Mouse (Mus musculus) bone marrow macrophage, adult 2 months (primary cell): ENCODE results near the gene Slc8a1. TPM values are rescaled to one million over a fixed set of nuclear protein-coding genes. Genes with fewer than 3 reads are reported as not detected.
A peak's percentile ranks its signal among the peaks of the same experiment; 100 is the strongest.

Experiments
- H3K27ac ChIP-seq: 2 replicates; pipeline ENCODE4 v1.5.1; 2012; ENCODE audit warnings: low read depth, low read length; ENCODE audit not compliant: insufficient read depth
- H3K4me1 ChIP-seq: 2 replicates; pipeline ENCODE4 v1.6.1; 2012; ENCODE audit warnings: low read length; ENCODE audit not compliant: control insufficient read depth, insufficient read depth
- H3K4me3 ChIP-seq: 2 replicates; pipeline ENCODE4 v1.5.1; 2012; ENCODE audit warnings: mild to moderate bottlenecking, low read length, moderate library complexity; ENCODE audit not compliant: insufficient read depth
- CTCF ChIP-seq: IDR thresholded peaks from 2 replicates; pipeline ENCODE4 v1.5.1; 2012; ENCODE audit warnings: low read depth, mild to moderate bottlenecking, low read length, moderate library complexity
- POLR2A ChIP-seq: IDR thresholded peaks from 2 replicates; pipeline ENCODE4 v1.6.1; 2012; ENCODE audit warnings: mild to moderate bottlenecking, low read depth, low read length, borderline replicate concordance
- polyA plus RNA-seq: library from polyadenylated mRNA; stranded (reverse); fragments of >200 nt; gene quantifications from 2 replicates; pipeline ENCODE4 v1.2.4, GENCODE M21; 2012; ENCODE audit not compliant: missing spikeins, insufficient read depth, insufficient read length

Gene Slc8a1
- polyA plus RNA-seq, 1 experiment: 46.2 TPM

DNA sequence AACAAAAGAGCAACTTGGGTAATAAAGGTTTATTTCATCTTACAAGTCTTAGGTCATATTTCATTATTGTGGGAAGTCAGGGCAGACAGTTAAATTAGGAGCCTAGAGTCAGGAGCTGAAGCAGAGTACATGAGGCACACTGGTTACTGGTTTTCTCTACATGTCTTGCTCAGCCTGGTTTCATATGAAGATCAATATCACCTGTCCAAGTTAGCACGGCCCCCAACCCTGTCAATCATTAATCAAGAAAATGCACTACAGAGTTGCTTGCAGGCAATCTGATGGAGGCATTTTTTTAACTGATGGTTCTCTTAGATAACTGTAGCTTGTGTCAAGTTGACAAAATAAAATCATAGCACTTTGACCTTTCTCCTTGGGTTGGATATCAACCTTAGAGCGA is 2.6 kb downstream of the Slc8a1 start:
- no peak overlapping the region for H3K4me3 ChIP-seq
- TF ChIP-seq CTCF (no peak), POLR2A (no peak)
- no peaks in the 10 kb centered on the region for H3K4me1 ChIP-seq
- no peak overlapping the region for H3K27ac ChIP-seq

DNA sequence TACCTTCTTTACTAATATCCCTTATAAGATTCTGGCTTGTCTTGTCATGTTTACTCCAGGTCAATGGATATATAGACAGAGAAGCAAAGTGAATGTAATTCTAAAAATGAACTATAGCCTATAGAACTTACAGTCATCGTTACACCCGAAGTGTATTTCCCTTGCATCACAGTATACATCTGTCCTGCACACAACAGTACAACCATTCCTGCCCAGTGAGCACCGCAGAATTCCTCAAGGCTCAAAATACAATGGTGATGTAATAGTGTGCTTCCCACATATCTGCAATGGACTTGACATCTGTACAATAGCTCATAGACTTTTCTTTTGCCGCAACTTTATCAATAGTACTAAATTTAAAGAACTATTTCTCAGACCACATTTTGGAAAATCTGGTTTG is 8.3 kb downstream of the Slc8a1 start:
- Histone ChIP-seq H3K27ac (no peak overlapping the region), H3K4me1 (no peaks in the 10 kb centered on the region), H3K4me3 (no peak overlapping the region)
- no peak for TF ChIP-seq POLR2A
- TF ChIP-seq CTCF: no peak

DNA sequence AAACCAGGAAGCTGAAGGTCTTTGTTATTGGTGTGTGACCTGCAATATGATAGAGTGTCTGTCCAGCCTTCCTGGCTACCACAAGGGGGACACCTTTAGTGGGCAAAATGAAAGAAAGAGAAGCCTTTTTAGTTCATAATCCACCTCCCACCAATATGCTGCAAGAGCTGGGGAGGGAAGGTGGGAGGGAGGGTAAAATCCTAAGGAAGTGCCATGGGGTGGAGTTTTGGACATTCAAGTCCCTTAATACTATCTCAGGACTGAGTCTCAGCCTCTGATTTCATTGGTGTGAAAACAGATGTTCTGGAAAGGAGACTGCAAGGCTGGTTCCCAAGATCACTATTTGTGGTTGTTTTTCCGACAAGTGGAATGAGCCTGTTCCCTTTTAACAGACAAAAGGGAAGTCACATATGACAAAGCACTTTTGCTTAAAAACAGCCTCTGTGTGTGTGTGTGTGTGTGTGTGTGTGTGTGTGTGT is 25.9 kb downstream of the Slc8a1 start:
- TF ChIP-seq POLR2A (no peak), CTCF (no peak)
- H3K4me1 ChIP-seq: peaks cover 8% of the 10 kb centered on the region
- H3K27ac ChIP-seq: peak overlapping the region; percentile 88
- no peak overlapping the region for H3K4me3 ChIP-seq

DNA sequence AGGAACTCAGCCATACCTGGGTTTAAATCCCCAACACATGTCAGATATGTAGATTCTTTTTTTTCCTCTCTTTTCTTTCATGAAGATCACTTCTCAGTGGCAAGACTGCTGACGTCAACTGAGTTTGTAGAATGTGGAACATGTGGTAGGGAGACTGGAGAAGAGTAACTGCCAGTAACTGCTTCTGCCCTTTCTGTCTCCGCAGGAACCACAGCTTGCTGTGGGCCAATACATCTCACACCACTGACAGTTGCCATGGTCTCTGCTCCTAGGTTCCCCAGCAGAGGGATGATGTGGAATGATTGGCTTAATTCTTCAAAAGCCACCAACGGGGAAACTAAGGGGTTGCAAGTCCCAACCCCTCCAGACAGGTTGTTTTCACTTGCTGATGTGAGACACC is 33.4 kb downstream of the Slc8a1 start:
- TF ChIP-seq POLR2A (no peak), CTCF (no peak)
- H3K4me3 ChIP-seq: no peak overlapping the region
- H3K4me1 ChIP-seq: peaks cover 31% of the 10 kb centered on the region
- H3K27ac ChIP-seq: no peak overlapping the region

DNA sequence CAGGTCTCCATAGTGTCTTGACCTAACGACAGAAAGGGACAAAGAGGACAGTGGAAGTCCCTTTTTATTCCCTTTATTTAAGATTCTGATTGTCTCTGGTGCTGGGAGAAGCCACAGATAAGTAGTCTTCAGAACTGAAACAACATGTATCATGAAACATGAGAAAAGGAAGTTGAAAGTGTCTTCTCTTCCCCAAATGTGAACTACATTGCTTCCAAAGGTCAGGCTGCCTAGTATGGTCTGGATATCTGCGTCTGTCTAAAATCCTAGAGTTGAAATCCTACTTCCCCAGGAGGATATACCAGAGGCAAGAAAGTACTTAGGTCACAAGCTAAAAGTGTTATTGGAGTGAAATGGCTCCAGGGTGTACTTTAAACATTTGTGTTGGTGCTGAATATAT is 34.9 kb downstream of the Slc8a1 start:
- H3K4me3 ChIP-seq: no peak overlapping the region

DNA sequence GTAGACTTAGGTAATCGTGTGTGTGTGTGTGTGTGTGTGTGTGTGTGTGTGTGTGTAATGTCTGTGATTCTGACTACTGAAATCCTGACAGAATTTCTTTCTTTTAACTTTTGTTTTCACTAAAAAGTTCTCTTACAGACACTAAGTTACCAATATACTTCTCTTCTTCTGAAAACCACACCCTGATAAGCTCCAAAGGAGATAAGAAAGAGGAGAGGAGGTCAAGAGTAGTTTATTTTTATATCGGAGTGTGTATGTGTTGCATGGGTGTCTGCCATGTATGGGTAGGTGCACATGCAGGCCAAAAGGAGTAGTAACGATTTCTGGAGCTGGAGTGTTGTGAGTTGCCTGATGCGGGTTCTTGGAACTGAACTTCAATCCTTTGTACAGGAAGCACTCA is 36.5 kb downstream of the Slc8a1 start:
- Histone ChIP-seq H3K4me1 (peaks cover 32% of the 10 kb centered on the region), H3K4me3 (no peak overlapping the region), H3K27ac (no peak overlapping the region)
- no peak for TF ChIP-seq POLR2A

More for the DNA sequence above, 34.9 kb downstream of the Slc8a1 start:
- peaks cover 31% of the 10 kb centered on the region for H3K4me1 ChIP-seq
- H3K27ac ChIP-seq: peak overlapping the region; percentile 76
- TF ChIP-seq CTCF (no peak), POLR2A (no peak)

DNA sequence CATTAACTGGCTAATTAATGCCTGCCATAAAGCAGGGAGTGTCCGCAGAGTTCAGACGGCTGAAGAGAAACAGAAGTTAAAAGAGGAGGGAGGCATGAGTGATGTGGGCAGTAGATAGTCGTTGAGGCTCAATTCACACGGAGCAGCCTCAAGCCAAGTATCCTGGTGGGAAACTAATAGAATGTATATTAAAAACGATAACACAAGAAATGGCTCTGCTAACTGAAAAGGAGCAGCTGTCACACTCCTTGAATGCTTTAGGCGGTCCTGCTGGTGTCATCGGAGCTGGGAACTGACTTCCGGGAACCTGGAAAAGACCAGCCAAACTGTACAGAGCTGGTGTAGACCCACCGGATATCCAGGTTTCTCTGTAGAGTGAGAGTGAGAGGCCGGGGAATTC is 39.4 kb downstream of the Slc8a1 start:
- Histone ChIP-seq H3K27ac (no peak overlapping the region), H3K4me3 (no peak overlapping the region), H3K4me1 (peaks cover 10% of the 10 kb centered on the region)
- TF ChIP-seq CTCF: no peak
- TF ChIP-seq POLR2A: no peak

DNA sequence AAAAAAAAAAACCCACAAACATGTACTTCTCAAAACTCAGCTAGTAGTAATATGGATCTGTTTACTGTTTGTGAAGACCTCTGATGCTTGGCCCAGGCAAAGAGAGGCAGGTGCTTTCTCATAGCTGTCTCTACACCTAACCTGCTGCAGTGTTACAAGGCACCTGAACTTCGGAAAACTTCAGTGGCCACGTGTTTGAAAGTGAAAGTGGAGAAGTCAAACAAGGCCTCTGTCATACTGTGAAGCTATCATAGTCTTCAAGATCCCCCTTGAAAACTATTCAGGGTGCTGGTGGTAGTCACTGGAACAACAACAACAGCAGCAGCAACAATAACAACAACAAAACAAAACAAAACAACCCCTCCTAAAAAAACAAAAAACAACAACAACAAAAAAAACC is 40.5 kb downstream of the Slc8a1 start:
- Histone ChIP-seq H3K4me3 (no peak overlapping the region), H3K27ac (no peak overlapping the region), H3K4me1 (peaks cover 4% of the 10 kb centered on the region; the same call in 1 of the 2 replicates)
- TF ChIP-seq POLR2A: no peak
- no peak for TF ChIP-seq CTCF

DNA sequence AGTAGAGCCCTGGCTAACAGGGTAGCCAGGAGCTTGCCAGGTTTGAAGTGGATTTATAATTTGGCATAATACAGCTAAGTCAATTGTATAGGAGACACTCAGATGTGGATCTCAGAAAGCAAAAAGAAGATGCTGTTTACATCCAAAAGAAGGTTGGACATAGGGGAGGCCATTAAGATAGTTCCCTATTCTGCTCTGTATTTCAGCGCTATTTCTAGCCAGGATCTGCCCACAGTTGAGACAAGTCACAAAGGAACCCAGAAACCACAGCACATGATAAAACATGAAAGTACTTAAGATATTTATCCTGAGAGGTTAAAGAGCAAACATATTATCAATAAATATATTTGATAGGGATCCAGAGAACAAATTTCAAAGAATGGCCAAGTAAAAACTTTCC is 43.2 kb downstream of the Slc8a1 start:
- no peak for TF ChIP-seq POLR2A
- TF ChIP-seq CTCF: no peak

DNA sequence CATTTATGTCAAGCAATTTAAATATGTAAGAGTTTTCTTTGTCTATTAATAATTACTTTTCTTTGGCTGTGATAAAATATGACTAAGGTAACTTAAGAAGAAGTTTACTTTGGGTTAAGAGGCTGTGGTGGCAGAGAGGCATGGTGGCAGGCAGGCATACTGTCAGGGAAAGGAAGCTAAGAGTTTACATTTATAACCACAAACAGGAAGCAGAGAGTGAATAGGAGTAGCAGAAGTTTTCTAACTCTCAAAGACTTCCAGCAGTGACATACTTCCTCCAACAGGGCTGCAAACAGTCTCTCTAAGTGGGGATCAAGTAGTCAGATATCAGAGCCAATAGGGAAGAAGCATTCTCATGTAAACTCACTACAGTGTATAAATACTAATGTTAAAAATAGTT is 58.6 kb downstream of the Slc8a1 start:
- H3K27ac ChIP-seq: no peak overlapping the region
- H3K4me3 ChIP-seq: no peak overlapping the region
- H3K4me1 ChIP-seq: no peaks in the 10 kb centered on the region
- TF ChIP-seq POLR2A: no peak
- TF ChIP-seq CTCF: no peak

More for the DNA sequence above, 43.2 kb downstream of the Slc8a1 start:
- no peak overlapping the region for H3K27ac ChIP-seq
- H3K4me1 ChIP-seq: peaks cover 2% of the 10 kb centered on the region; the same call in 1 of the 2 replicates
- no peak overlapping the region for H3K4me3 ChIP-seq

DNA sequence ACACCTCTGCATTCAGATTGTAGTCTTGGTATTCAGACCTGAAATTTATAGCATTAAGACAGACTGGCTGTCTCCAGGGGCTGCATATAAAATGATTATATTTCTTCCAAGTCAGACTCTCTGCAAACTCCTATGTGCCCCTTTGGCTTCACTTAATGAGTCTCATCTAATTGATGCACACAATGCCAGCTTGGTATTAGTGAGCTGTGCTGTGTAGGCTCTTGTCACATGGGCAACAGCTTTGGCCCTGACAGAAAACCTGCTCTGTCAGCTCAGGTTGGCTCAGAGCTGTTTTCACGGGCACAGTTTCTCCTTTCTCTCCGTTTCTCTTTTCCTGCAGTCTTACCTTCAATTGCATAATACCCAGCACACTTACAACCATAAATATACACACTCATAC is 60.7 kb downstream of the Slc8a1 start:
- Histone ChIP-seq H3K4me3 (no peak overlapping the region), H3K4me1 (no peaks in the 10 kb centered on the region), H3K27ac (no peak overlapping the region)
- TF ChIP-seq CTCF (no peak), POLR2A (no peak)
